ENCODE assay signal across 8 mouse cellular contexts in genomic region chr5:52910159-52910591, GRCm38 (mm10).
DNase-seq lines count a peak whose midpoint lies in the region; ATAC-seq and TF ChIP-seq lines count a peak whose summit lies in the region.

No protein-coding gene starts in this region.

- no peak for TF ChIP-seq CTCF in E14TG2a.4 (conservative IDR thresholded peaks at IDR 0.05; ENCODE audit: low read length)

- H3K4me1 ChIP-seq in erythroblast, embryonic 14.5 days (ENCODE audit: control insufficient read depth): peaks cover 3% of the 10 kb centered on the region
- H3K4me1 ChIP-seq in E14TG2a.4 (replicated peaks; ENCODE audit: low read depth, low read length): peaks cover 33% of the 10 kb centered on the region
- peaks cover 14% of the 10 kb centered on the region for H3K4me1 ChIP-seq in embryonic facial prominence, embryonic 10.5 days

- H3K27ac ChIP-seq in embryonic facial prominence, embryonic 10.5 days (replicated peaks): peak overlapping the region; percentile 51; the same call in 1 of the 2 replicates

- peak overlapping the region; percentile 34 for H3K4me3 ChIP-seq in erythroblast, embryonic 14.5 days (replicated peaks)
- peak overlapping the region; percentile 63 for H3K4me3 ChIP-seq in E14TG2a.4 (replicated peaks; ENCODE audit: low read length)
- H3K4me3 ChIP-seq in embryonic facial prominence, embryonic 10.5 days: peak overlapping the region; percentile 29; the same call in 1 of the 2 replicates

- H3K9me3 ChIP-seq in erythroblast, embryonic 14.5 days (ENCODE audit: control insufficient read depth, low read length): no peaks in the 10 kb centered on the region
- no peaks in the 10 kb centered on the region for H3K9me3 ChIP-seq in E14TG2a.4 (ENCODE audit: low read length)
- no peaks in the 10 kb centered on the region for H3K9me3 ChIP-seq in embryonic facial prominence, embryonic 10.5 days

- ATAC-seq in erythroblast, adult 5-6 weeks (replicated peaks; ENCODE audit: low FRiP score, poor library complexity, severe bottlenecking): no peak

- 41% methylated on average over 12 of the region's 12 CpGs for WGBS in embryonic facial prominence, embryonic 10.5 days

- no peaks in the 10 kb centered on the region for H3K27me3 ChIP-seq in erythroblast, embryonic 14.5 days (ENCODE audit: control insufficient read depth)
- H3K27me3 ChIP-seq in E14TG2a.4 (ENCODE audit: insufficient read depth, low read length): 0 out of 2 replicates have a peak, but pooled peaks cover 2% of the 10 kb centered on the region
- H3K27me3 ChIP-seq in embryonic facial prominence, embryonic 10.5 days (replicated peaks; ENCODE audit: low read depth, poor library complexity, severe bottlenecking): no peaks in the 10 kb centered on the region

- H3K36me3 ChIP-seq in erythroblast, embryonic 14.5 days (ENCODE audit: control insufficient read depth): no peaks in the 10 kb centered on the region
- no peaks in the 10 kb centered on the region for H3K36me3 ChIP-seq in E14TG2a.4 (ENCODE audit: insufficient read depth, low read length)
- H3K36me3 ChIP-seq in embryonic facial prominence, embryonic 10.5 days (replicated peaks): no peaks in the 10 kb centered on the region

- DNase-seq in embryonic facial prominence, embryonic 10.5 days (ENCODE audit: low spot score): peak; percentile 49
- DNase-seq in induced T-regulatory cell, adult 2 months (ENCODE audit: low read depth): peak; percentile 83
- peak; percentile 44 to 47 for DNase-seq in lung, postnatal 4 days
- DNase-seq in testis, postnatal 14 days (ENCODE audit: low spot score): peak; percentile 31
- no peak for DNase-seq in layer of hippocampus, postnatal 25 days (ENCODE audit: extremely low spot score in 1 of 2, low spot score in 1 of 2)

Comparison
In these comparisons a context has a peak if more than half of its experiments do, and no peak if none do; other contexts are left out.
1. DNase-seq: peak in embryonic facial prominence, embryonic 10.5 days (single experiment), induced T-regulatory cell, adult 2 months (single experiment), lung, postnatal 4 days (2 of 2) and testis, postnatal 14 days (single experiment); none in layer of hippocampus, postnatal 25 days (0 of 2).
2. Peak in every context shown above with its lines, with median percentiles within 50 percentile points of each other: H3K4me3 ChIP-seq.